Mouse (Mus musculus): Measurements from ENCODE around the gene Ric1.

DNA sequence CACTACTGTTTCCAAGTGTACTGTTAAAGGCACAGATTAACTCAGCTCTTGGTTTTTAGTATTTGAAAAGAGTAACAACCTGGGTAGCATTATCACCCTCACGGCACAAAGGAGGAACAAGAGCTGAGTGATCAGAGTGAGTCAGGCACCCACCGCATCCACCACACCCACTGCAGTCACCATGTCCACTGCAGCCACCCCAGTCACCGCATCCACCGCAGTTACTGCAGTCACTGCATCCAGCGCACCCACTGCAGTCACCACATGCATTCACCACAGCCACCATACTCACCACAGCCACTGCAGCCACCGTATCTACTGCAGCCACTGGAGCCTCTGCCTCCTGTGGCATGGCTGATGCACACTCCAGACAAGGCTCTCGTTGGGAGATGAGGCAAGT is 12.2 kb upstream of the Ric1 start:
- no peak for TF ChIP-seq POLR2A (IDR thresholded peaks at IDR 0.05; ENCODE audit: control insufficient read depth in 1 of 2, insufficient read depth in 1 of 2, low read depth in 1 of 2, low read length in 2 of 2, poor library complexity in 1 of 2)
- no peak for TF ChIP-seq CHD2 (IDR thresholded peaks at IDR 0.05; ENCODE audit: low read length)
- no peak for TF ChIP-seq MYB (IDR thresholded peaks at IDR 0.05; ENCODE audit: low read depth, low read length)
- no peak for TF ChIP-seq CTCF (IDR thresholded peaks at IDR 0.05 in 2 of 3, conservative IDR thresholded peaks at IDR 0.05 in 1 of 3; ENCODE audit: control insufficient read depth in 1 of 3, insufficient read depth in 1 of 3, low read depth in 2 of 3, low read length in 3 of 3, poor library complexity in 1 of 3, severe bottlenecking in 1 of 3)
- TF ChIP-seq EP300 (IDR thresholded peaks at IDR 0.05; ENCODE audit: low read depth in 1 of 2, low read length in 2 of 2), result no peak
- no peak for TF ChIP-seq JUND (IDR thresholded peaks at IDR 0.05; ENCODE audit: low read depth, low read length)
- TF ChIP-seq MYC (IDR thresholded peaks at IDR 0.05; ENCODE audit: low read depth, low read length), result no peak
- no peak for TF ChIP-seq GATA1 (IDR thresholded peaks at IDR 0.05; ENCODE audit: low read depth, low read length)

Data from MEL (cell line).